Mouse (Mus musculus) midbrain, embryonic 15.5 days (tissue): ENCODE measurements around the gene Zfp536. TPM values are rescaled to one million over a fixed set of nuclear protein-coding genes. Genes with fewer than 3 reads are reported as not detected.

Experiments used
- ATAC-seq: fragments of 200-750 bp; cut with Nextera tagmentation; replicated peaks from 2 replicates; pipeline ENCODE4 v1.8.0; 2017; ENCODE audit warnings: moderate TSS enrichment
- H3K27ac ChIP-seq: fragments of 300-500 bp; sonication (generic); 2 replicates; pipeline ENCODE4 v1.5.1; 2015; ENCODE audit warnings: mild to moderate bottlenecking, inconsistent platforms
- H3K27me3 ChIP-seq: fragments of 300-500 bp; sonication (generic); replicated peaks from 2 replicates; pipeline ENCODE4 v1.6.1; 2015; ENCODE audit warnings: inconsistent platforms
- H3K36me3 ChIP-seq: fragments of 300-500 bp; sonication (generic); replicated peaks from 2 replicates; pipeline ENCODE4 v1.6.1; 2015; ENCODE audit warnings: inconsistent platforms
- H3K4me1 ChIP-seq: fragments of 300-500 bp; sonication (generic); 2 replicates; pipeline ENCODE4 v1.6.1; 2015; ENCODE audit warnings: inconsistent platforms
- H3K4me2 ChIP-seq: fragments of 300-500 bp; sonication (generic); 2 replicates; pipeline ENCODE4 v1.6.1; 2015; ENCODE audit warnings: inconsistent platforms, mild to moderate bottlenecking, moderate library complexity
- H3K4me3 ChIP-seq: fragments of 300-500 bp; sonication (generic); 2 replicates; pipeline ENCODE4 v1.5.1; 2015; ENCODE audit warnings: mild to moderate bottlenecking, inconsistent platforms
- H3K9ac ChIP-seq: fragments of 300-500 bp; sonication (generic); 2 replicates; pipeline ENCODE4 v1.6.1; 2015; ENCODE audit warnings: mild to moderate bottlenecking, inconsistent platforms
- H3K9me3 ChIP-seq: fragments of 300-500 bp; sonication (generic); 2 replicates; pipeline ENCODE4 v1.6.1; 2016; ENCODE audit warnings: inconsistent platforms
- WGBS: fragments of 180-500 bp; shearing (Covaris S2); methylation state at CpG from one replicate; pipeline ENCODE4 v1.1.7; 2015; ENCODE audit warnings: mixed read lengths; 5-methylcytosine and 5-hydroxymethylcytosine counted together
- polyA plus RNA-seq: library from polyadenylated mRNA; unstranded; fragments of >200 nt; fragmentation: Nextera tagmentation; extraction: Ambion mirVana; gene quantifications from 2 replicates; pipeline ENCODE4 v1.2.1, GENCODE M21; 2015

The Zfp536 gene
- polyA plus RNA-seq, 1 experiment from 2014 or later: 36.7 TPM

GRCm38 (mm10) chr7:37663676-37664365, 109.6 kb downstream of the Zfp536 start:
- Histone ChIP-seq H3K9me3 (no peaks in the 10 kb centered on the region), H3K27me3 (no peaks in the 10 kb centered on the region), H3K4me1 (peaks cover 19% of the 10 kb centered on the region), H3K27ac (no peak overlapping the region), H3K4me2 (no peak overlapping the region), H3K4me3 (no peak overlapping the region), H3K36me3 (no peaks in the 10 kb centered on the region), H3K9ac (no peak overlapping the region)
- WGBS: 90% methylated on average over 7 of the region's 7 CpGs
- ATAC-seq: no peak

GRCm38 (mm10) chr7:37648671-37649070, 124.8 kb downstream of the Zfp536 start:
- Histone ChIP-seq H3K9me3 (no peaks in the 10 kb centered on the region), H3K4me3 (no peak overlapping the region), H3K27me3 (no peaks in the 10 kb centered on the region), H3K36me3 (no peaks in the 10 kb centered on the region), H3K27ac (no peak overlapping the region), H3K9ac (no peak overlapping the region), H3K4me1 (peaks cover 23% of the 10 kb centered on the region), H3K4me2 (no peak overlapping the region)
- WGBS: 89% methylated on average over 11 of the region's 11 CpGs
- ATAC-seq: no peak

GRCm38 (mm10) chr7:37647917-37648615, 125.4 kb downstream of the Zfp536 start:
- no peak overlapping the region for H3K4me3 ChIP-seq
- H3K4me2 ChIP-seq: no peak overlapping the region
- 91% methylated on average over 21 of the region's 21 CpGs for WGBS
- H3K9ac ChIP-seq: no peak overlapping the region
- H3K27ac ChIP-seq: no peak overlapping the region
- H3K36me3 ChIP-seq: no peaks in the 10 kb centered on the region
- peaks cover 23% of the 10 kb centered on the region for H3K4me1 ChIP-seq
- no peak for ATAC-seq
- no peaks in the 10 kb centered on the region for H3K27me3 ChIP-seq
- H3K9me3 ChIP-seq: no peaks in the 10 kb centered on the region

GRCm38 (mm10) chr7:37639740-37640397, 133.6 kb downstream of the Zfp536 start:
- H3K27me3 ChIP-seq: no peaks in the 10 kb centered on the region
- no peak overlapping the region for H3K4me3 ChIP-seq
- no peaks in the 10 kb centered on the region for H3K9me3 ChIP-seq
- peak overlapping the region; percentile 67; the same call in 1 of the 2 replicates for H3K27ac ChIP-seq
- no peak overlapping the region for H3K9ac ChIP-seq
- 0 out of 2 replicates have a peak, but pooled peaks have one; percentile 45 for ATAC-seq
- no peaks in the 10 kb centered on the region for H3K36me3 ChIP-seq
- WGBS: 18% methylated on average over 12 of the region's 12 CpGs
- peak overlapping the region; percentile 22; the same call in 1 of the 2 replicates for H3K4me2 ChIP-seq
- H3K4me1 ChIP-seq: peaks cover 11% of the 10 kb centered on the region

- WGBS: 83% methylated on average over 5 of the region's 5 CpGs
- H3K36me3 ChIP-seq: no peaks in the 10 kb centered on the region
- H3K27me3 ChIP-seq: no peaks in the 10 kb centered on the region
- H3K9me3 ChIP-seq: no peaks in the 10 kb centered on the region
- H3K9ac ChIP-seq: no peak overlapping the region
- H3K4me1 ChIP-seq: peaks cover 2% of the 10 kb centered on the region; the same call in 1 of the 2 replicates
- no peak overlapping the region for H3K4me2 ChIP-seq
- no peak for ATAC-seq
- no peak overlapping the region for H3K4me3 ChIP-seq
- no peak overlapping the region for H3K27ac ChIP-seq
Observed at GRCm38 (mm10) chr7:37634812-37635211, 138.6 kb downstream of the Zfp536 start.

- H3K4me1 ChIP-seq: peaks cover 20% of the 10 kb centered on the region
- ATAC-seq: no peak
- no peaks in the 10 kb centered on the region for H3K9me3 ChIP-seq
- no peak overlapping the region for H3K27ac ChIP-seq
- no peaks in the 10 kb centered on the region for H3K27me3 ChIP-seq
- H3K36me3 ChIP-seq: no peaks in the 10 kb centered on the region
- no peak overlapping the region for H3K4me2 ChIP-seq
- no peak overlapping the region for H3K9ac ChIP-seq
- WGBS: 90% methylated on average over 7 of the region's 7 CpGs
- H3K4me3 ChIP-seq: no peak overlapping the region
Observed at GRCm38 (mm10) chr7:37630410-37630809, 143.0 kb downstream of the Zfp536 start.

- H3K9me3 ChIP-seq: no peaks in the 10 kb centered on the region
- H3K27me3 ChIP-seq: no peaks in the 10 kb centered on the region
- H3K4me1 ChIP-seq: peaks cover 32% of the 10 kb centered on the region
- no peak overlapping the region for H3K4me3 ChIP-seq
- WGBS: 26% methylated on average over 6 of the region's 6 CpGs
- H3K9ac ChIP-seq: no peak overlapping the region
- no peak for ATAC-seq
- no peaks in the 10 kb centered on the region for H3K36me3 ChIP-seq
- H3K4me2 ChIP-seq: no peak overlapping the region
- peak overlapping the region; percentile 60 for H3K27ac ChIP-seq
Observed at GRCm38 (mm10) chr7:37627897-37628510, 145.4 kb downstream of the Zfp536 start.

- 24% methylated on average over 8 of the region's 8 CpGs for WGBS
- Histone ChIP-seq H3K9ac (no peak overlapping the region), H3K36me3 (no peaks in the 10 kb centered on the region), H3K4me2 (peak overlapping the region; percentile 17; the same call in 1 of the 2 replicates), H3K4me1 (peaks cover 32% of the 10 kb centered on the region), H3K27me3 (no peaks in the 10 kb centered on the region), H3K9me3 (no peaks in the 10 kb centered on the region), H3K4me3 (no peak overlapping the region), H3K27ac (peak overlapping the region; percentile 72)
- no peak for ATAC-seq
Observed at GRCm38 (mm10) chr7:37625758-37626157, 147.7 kb downstream of the Zfp536 start.

- ATAC-seq: peak; percentile 55
- Histone ChIP-seq H3K4me2 (peak overlapping the region; percentile 71), H3K4me3 (peak overlapping the region; percentile 44), H3K9ac (peak overlapping the region; percentile 55), H3K36me3 (no peaks in the 10 kb centered on the region), H3K4me1 (peaks cover 32% of the 10 kb centered on the region), H3K9me3 (no peaks in the 10 kb centered on the region), H3K27me3 (no peaks in the 10 kb centered on the region), H3K27ac (peak overlapping the region; percentile 79)
- WGBS: 2% methylated on average over 20 of the region's 20 CpGs
Observed at GRCm38 (mm10) chr7:37624759-37625340, 148.6 kb downstream of the Zfp536 start.

- H3K4me3 ChIP-seq: peak overlapping the region; percentile 44
- peak overlapping the region; percentile 79 for H3K27ac ChIP-seq
- H3K27me3 ChIP-seq: no peaks in the 10 kb centered on the region
- H3K9ac ChIP-seq: peak overlapping the region; percentile 55
- H3K9me3 ChIP-seq: no peaks in the 10 kb centered on the region
- no peaks in the 10 kb centered on the region for H3K36me3 ChIP-seq
- 2% methylated on average over 51 of the region's 62 CpGs for WGBS
- peak overlapping the region; percentile 71 for H3K4me2 ChIP-seq
- H3K4me1 ChIP-seq: peaks cover 32% of the 10 kb centered on the region
- ATAC-seq: peak; percentile 82
Observed at GRCm38 (mm10) chr7:37623903-37624758, 149.3 kb downstream of the Zfp536 start.

- no peaks in the 10 kb centered on the region for H3K36me3 ChIP-seq
- no peak overlapping the region for H3K27ac ChIP-seq
- no peak overlapping the region for H3K4me3 ChIP-seq
- H3K4me2 ChIP-seq: no peak overlapping the region
- 0 out of 2 replicates have a peak, but pooled peaks cover 5% of the 10 kb centered on the region for H3K4me1 ChIP-seq
- no peaks in the 10 kb centered on the region for H3K9me3 ChIP-seq
- no peak overlapping the region for H3K9ac ChIP-seq
- H3K27me3 ChIP-seq: no peaks in the 10 kb centered on the region
- WGBS: 64% methylated on average over 7 of the region's 7 CpGs
- ATAC-seq: no peak
Observed at GRCm38 (mm10) chr7:37619254-37619653, 154.2 kb downstream of the Zfp536 start.
